Comparison of ENCODE assay signal across 25 mouse cellular contexts in genomic region chr10:75924324-75924723, GRCm38 (mm10). TPM values are rescaled to one million over a fixed set of nuclear protein-coding genes. Genes with fewer than 3 reads are reported as not detected.
DNase-seq lines count a peak whose midpoint lies in the region; ATAC-seq and TF ChIP-seq lines count a peak whose summit lies in the region.
"Had no signal": no experiment of that assay in that cellular context is flagged by ENCODE, and none has a peak within 500 bp of the region (broad histone marks: within the 10 kb centered on the region; RNA-seq: fewer than 3 reads in every experiment).

No protein-coding gene starts in this region.

- DNase-seq in forebrain, postnatal 0 days = no peak
- DNase-seq in forebrain, embryonic 11.5 days (ENCODE audit: low spot score) = no peak
- DNase-seq in liver, adult 2 months (ENCODE audit: extremely low read depth, low read depth, low spot score) = no peak
- DNase-seq in 416B (ENCODE audit: low read depth) = peak; percentile 28
- DNase-seq in induced T-regulatory cell, adult 2 months (ENCODE audit: low read depth) = peak; percentile 34
- DNase-seq in cerebellum, adult 18-20 months = no peak
- no peak for DNase-seq in spleen, postnatal 10 days (ENCODE audit: low spot score in 2 of 2)
- DNase-seq: adrenal gland, postnatal 36 days; B cell, adult 2 months; cerebellum, postnatal 25 days; gastrocnemius, postnatal 14 days; kidney, postnatal 10 days; layer of hippocampus, adult 9-11 months; liver, embryonic 13.5 days had no signal

- H3K27me3 ChIP-seq in forebrain, postnatal 0 days (ENCODE audit: insufficient read depth, low read length) = no peaks in the 10 kb centered on the region
- no peaks in the 10 kb centered on the region for H3K27me3 ChIP-seq in forebrain, embryonic 11.5 days (ENCODE audit: control insufficient read depth, insufficient read depth, low read length)
- no peaks in the 10 kb centered on the region for H3K27me3 ChIP-seq in liver, adult 2 months (ENCODE audit: control insufficient read depth, insufficient read depth, low read length)
- H3K27me3 ChIP-seq in liver, embryonic 12.5 days (replicated peaks) = peaks cover 43% of the 10 kb centered on the region
- H3K27me3 ChIP-seq: neural tube, embryonic 13.5 days had no signal

- TF ChIP-seq CTCF in forebrain, postnatal 0 days (IDR thresholded peaks at IDR 0.05; ENCODE audit: low read depth) = 0 out of 2 replicates have a peak, but pooled peaks have one; percentile 16
- TF ChIP-seq CTCF in liver, adult 2 months (IDR thresholded peaks at IDR 0.05; ENCODE audit: low read depth, low read length) = peak; percentile 41; the same call in 1 of the 2 replicates

- no peak for ATAC-seq in forebrain, postnatal 0 days
- ATAC-seq in forebrain, embryonic 11.5 days (replicated peaks; ENCODE audit: low FRiP score) = no peak
- ATAC-seq in liver, embryonic 12.5 days = no peak
- ATAC-seq: forebrain, embryonic 16.5 days had no signal

- no peak overlapping the region for H3K4me3 ChIP-seq in forebrain, postnatal 0 days (ENCODE audit: low read depth, low read length)
- no peak overlapping the region for H3K4me3 ChIP-seq in forebrain, embryonic 11.5 days (ENCODE audit: low read depth, low read length)
- no peak overlapping the region for H3K4me3 ChIP-seq in liver, adult 2 months (ENCODE audit: insufficient read depth, low read depth, low read length)
- no peak overlapping the region for H3K4me3 ChIP-seq in liver, embryonic 12.5 days
- H3K4me3 ChIP-seq: embryonic facial prominence, embryonic 10.5 days; erythroblast, embryonic 14.5 days; liver, embryonic 13.5 days; megakaryocyte, embryonic 14.5 days; neural tube, embryonic 13.5 days had no signal

- peaks cover 23% of the 10 kb centered on the region for H3K36me3 ChIP-seq in forebrain, postnatal 0 days (ENCODE audit: insufficient read depth)
- no peaks in the 10 kb centered on the region; the same call in 1 of the 2 replicates for H3K36me3 ChIP-seq in forebrain, embryonic 11.5 days (ENCODE audit: control insufficient read depth, insufficient read depth, low read length)
- no peaks in the 10 kb centered on the region for H3K36me3 ChIP-seq in liver, adult 2 months (ENCODE audit: control insufficient read depth, insufficient read depth, low read length)
- H3K36me3 ChIP-seq in liver, embryonic 12.5 days = peaks cover 11% of the 10 kb centered on the region; the same call in 1 of the 2 replicates

- WGBS in forebrain, postnatal 0 days = 63% methylated on average over 2 of the region's 2 CpGs
- WGBS in forebrain, embryonic 11.5 days = 70% methylated on average over 2 of the region's 2 CpGs
- WGBS in liver, adult 2 months = 34% methylated on average over 2 of the region's 2 CpGs
- 52% methylated on average over 2 of the region's 2 CpGs for WGBS in liver, embryonic 12.5 days (ENCODE audit: insufficient replicate concordance)

- no peak overlapping the region for H3K4me2 ChIP-seq in forebrain, postnatal 0 days (ENCODE audit: low read depth)
- no peak overlapping the region for H3K4me2 ChIP-seq in forebrain, embryonic 11.5 days (ENCODE audit: low read depth, low read length, severe bottlenecking)
- H3K4me2 ChIP-seq in liver, embryonic 12.5 days = no peak overlapping the region
- H3K4me2 ChIP-seq: heart, embryonic 11.5 days; liver, embryonic 13.5 days; neural tube, embryonic 13.5 days had no signal

- 0 out of 2 replicates have a peak, but pooled peaks cover 4% of the 10 kb centered on the region for H3K79me2 ChIP-seq in liver, adult 2 months (ENCODE audit: control insufficient read depth, insufficient read depth, low read length)

- H3K9ac ChIP-seq in forebrain, postnatal 0 days = no peak overlapping the region
- H3K9ac ChIP-seq in forebrain, embryonic 11.5 days (ENCODE audit: low read length) = no peak overlapping the region
- H3K9ac ChIP-seq in liver, adult 2 months (ENCODE audit: low read depth, low read length) = no peak overlapping the region
- H3K9ac ChIP-seq in liver, embryonic 12.5 days = no peak overlapping the region
- H3K9ac ChIP-seq: liver, embryonic 13.5 days had no signal

- H3K9me3 ChIP-seq in forebrain, postnatal 0 days (ENCODE audit: low read length) = no peaks in the 10 kb centered on the region
- H3K9me3 ChIP-seq in forebrain, embryonic 11.5 days (ENCODE audit: control insufficient read depth, low read length) = no peaks in the 10 kb centered on the region
- no peaks in the 10 kb centered on the region for H3K9me3 ChIP-seq in liver, embryonic 12.5 days (replicated peaks)
- H3K9me3 ChIP-seq: embryonic facial prominence, embryonic 10.5 days; liver, embryonic 13.5 days; megakaryocyte, embryonic 14.5 days; neural tube, embryonic 13.5 days had no signal

- no peak for TF ChIP-seq POLR2A in liver, adult 2 months (IDR thresholded peaks at IDR 0.05; ENCODE audit: extremely low read depth, insufficient read depth, low read length)

- no peak overlapping the region for H3K27ac ChIP-seq in forebrain, postnatal 0 days (ENCODE audit: low read depth, low read length)
- H3K27ac ChIP-seq in forebrain, embryonic 11.5 days (ENCODE audit: low read depth, low read length) = no peak overlapping the region
- no peak overlapping the region for H3K27ac ChIP-seq in liver, adult 2 months (replicated peaks; ENCODE audit: insufficient read depth, low read depth, low read length)
- no peak overlapping the region for H3K27ac ChIP-seq in liver, embryonic 12.5 days
- H3K27ac ChIP-seq: embryonic facial prominence, embryonic 10.5 days; neural tube, embryonic 13.5 days had no signal

- 0 out of 2 replicates have a peak, but pooled peaks cover 13% of the 10 kb centered on the region for H3K4me1 ChIP-seq in forebrain, postnatal 0 days (ENCODE audit: insufficient read depth)
- peaks cover 3% of the 10 kb centered on the region; the same call in 1 of the 2 replicates for H3K4me1 ChIP-seq in forebrain, embryonic 11.5 days (replicated peaks; ENCODE audit: control insufficient read depth, insufficient read depth, low read length)
- peaks cover 8% of the 10 kb centered on the region for H3K4me1 ChIP-seq in liver, adult 2 months (ENCODE audit: control insufficient read depth, insufficient read depth, low read length)
- peaks cover 34% of the 10 kb centered on the region for H3K4me1 ChIP-seq in liver, embryonic 12.5 days

RNA-seq across cellular contexts. Expression of gene Smarcb1, which starts 2.9 kb away (rescaled TPM):
- total RNA-seq in forebrain, postnatal 0 days (2014; rRNA removed) = 155 and 173 TPM in 2 replicates
- polyA plus RNA-seq in forebrain, postnatal 0 days (2015; fragmentation: Nextera tagmentation; extraction: Ambion mirVana) = 239 and 246 TPM in 2 replicates
- polyA plus RNA-seq in forebrain, embryonic 11.5 days (2014; fragmentation: Nextera tagmentation; extraction: Ambion mirVana) = 295 TPM in 2 replicates
- 10.9 and 13.6 TPM in 2 replicates for total RNA-seq in liver, adult 2 months (2014; rRNA removed)
- 15.9 and 18.1 TPM in 2 replicates for polyA plus RNA-seq in liver, adult 2 months (2012; rRNA removed)
- 99.1 and 109 TPM in 2 replicates for polyA plus RNA-seq in liver, embryonic 12.5 days (2016; fragmentation: Nextera tagmentation; extraction: Ambion mirVana)

RNA-seq across cellular contexts. Expression of gene Chchd10, which starts 8.6 kb away (rescaled TPM):
- total RNA-seq in forebrain, postnatal 0 days (2014; rRNA removed) = 69.9 and 93.0 TPM in 2 replicates
- polyA plus RNA-seq in forebrain, postnatal 0 days (2015; fragmentation: Nextera tagmentation; extraction: Ambion mirVana) = 97.1 and 121 TPM in 2 replicates
- polyA plus RNA-seq in forebrain, embryonic 11.5 days (2014; fragmentation: Nextera tagmentation; extraction: Ambion mirVana) = 6.6 and 7.4 TPM in 2 replicates
- total RNA-seq in liver, adult 2 months (2014; rRNA removed) = 657 and 788 TPM in 2 replicates
- polyA plus RNA-seq in liver, adult 2 months (2012; rRNA removed) = 1,775 and 1,843 TPM in 2 replicates
- polyA plus RNA-seq in liver, embryonic 12.5 days (2016; fragmentation: Nextera tagmentation; extraction: Ambion mirVana) = 101 and 103 TPM in 2 replicates

RNA-seq across cellular contexts. Expression of gene Mmp11, which starts 12.0 kb away (rescaled TPM):
- 11.7 and 13.5 TPM in 2 replicates for total RNA-seq in forebrain, postnatal 0 days (2014; rRNA removed)
- 14.3 and 16.5 TPM in 2 replicates for polyA plus RNA-seq in forebrain, postnatal 0 days (2015; fragmentation: Nextera tagmentation; extraction: Ambion mirVana)
- 25.1 and 30.0 TPM in 2 replicates for polyA plus RNA-seq in forebrain, embryonic 11.5 days (2014; fragmentation: Nextera tagmentation; extraction: Ambion mirVana)
- 0.18 and 1.5 TPM in 2 replicates for total RNA-seq in liver, adult 2 months (2014; rRNA removed)
- polyA plus RNA-seq in liver, adult 2 months (2012; rRNA removed) = 1.4 and 1.6 TPM in 2 replicates
- polyA plus RNA-seq in liver, embryonic 12.5 days (2016; fragmentation: Nextera tagmentation; extraction: Ambion mirVana) = 5.7 and 6.0 TPM in 2 replicates
- total RNA-seq: monocyte, adult 5-6 weeks had no signal
- polyA plus RNA-seq: erythroblast, embryonic 14.5 days had no signal

RNA-seq across cellular contexts. Expression of gene Gm867, which starts 16.1 kb away (rescaled TPM):
- 0.95 and 2.8 TPM in 2 replicates for total RNA-seq in forebrain, postnatal 0 days (2014; rRNA removed)
- polyA plus RNA-seq in forebrain, postnatal 0 days (2015; fragmentation: Nextera tagmentation; extraction: Ambion mirVana) = 0.97 and 1.0 TPM in 2 replicates
- polyA plus RNA-seq in forebrain, embryonic 11.5 days (2014; fragmentation: Nextera tagmentation; extraction: Ambion mirVana) = 0.39 and 0.52 TPM in 2 replicates
- total RNA-seq in liver, adult 2 months (2014; rRNA removed) = 0.09 TPM in 1 of 2 replicates, not detected in the other
- polyA plus RNA-seq in liver, adult 2 months (2012; rRNA removed) = 0.11 TPM in 1 of 2 replicates, not detected in the other
- polyA plus RNA-seq in liver, embryonic 12.5 days (2016; fragmentation: Nextera tagmentation; extraction: Ambion mirVana) = 18.9 and 19.6 TPM in 2 replicates
- total RNA-seq: gastrocnemius, postnatal 14 days; heart, postnatal 25 days; left cerebral cortex, postnatal 25 days; monocyte, adult 5-6 weeks had no signal
- polyA plus RNA-seq: stomach, embryonic 14.5 days had no signal

RNA-seq across cellular contexts. Expression of gene Vpreb3, which starts 18.5 kb away (rescaled TPM):
- total RNA-seq in forebrain, postnatal 0 days (2014; rRNA removed) = not detected in 2 replicates
- 0.45 and 1.4 TPM in 2 replicates for polyA plus RNA-seq in forebrain, postnatal 0 days (2015; fragmentation: Nextera tagmentation; extraction: Ambion mirVana)
- 0.76 and 0.79 TPM in 2 replicates for polyA plus RNA-seq in forebrain, embryonic 11.5 days (2014; fragmentation: Nextera tagmentation; extraction: Ambion mirVana)
- 0.55 and 1.3 TPM in 2 replicates for total RNA-seq in liver, adult 2 months (2014; rRNA removed)
- polyA plus RNA-seq in liver, adult 2 months (2012; rRNA removed) = 0.73 and 2.0 TPM in 2 replicates
- 0.27 and 0.98 TPM in 2 replicates for polyA plus RNA-seq in liver, embryonic 12.5 days (2016; fragmentation: Nextera tagmentation; extraction: Ambion mirVana)
- total RNA-seq: adrenal gland, postnatal 36 days; gastrocnemius, postnatal 14 days; heart, postnatal 25 days; left cerebral cortex, postnatal 25 days had no signal
- polyA plus RNA-seq: erythroblast, embryonic 14.5 days had no signal

Comparison
In these comparisons a context has a peak if more than half of its experiments do, and no peak if none do; other contexts are left out.
1. RNA of gene Chchd10, which starts 8.6 kb away (polyA plus RNA-seq): 1,775 to 1,843 TPM in liver, adult 2 months; 97.1 to 121 TPM in forebrain, postnatal 0 days, 101 to 103 TPM in liver, embryonic 12.5 days and 6.6 to 7.4 TPM in forebrain, embryonic 11.5 days; every median in the first group is over 10 times any median in the second.
2. DNase-seq: peak in 416B (single experiment) and induced T-regulatory cell, adult 2 months (single experiment); none in forebrain, postnatal 0 days (single experiment), forebrain, embryonic 11.5 days (single experiment), liver, adult 2 months (single experiment), cerebellum, adult 18-20 months (0 of 2) and spleen, postnatal 10 days (0 of 2).